Mouse (Mus musculus): ENCODE data around the gene Rpgrip1l.

DNA sequence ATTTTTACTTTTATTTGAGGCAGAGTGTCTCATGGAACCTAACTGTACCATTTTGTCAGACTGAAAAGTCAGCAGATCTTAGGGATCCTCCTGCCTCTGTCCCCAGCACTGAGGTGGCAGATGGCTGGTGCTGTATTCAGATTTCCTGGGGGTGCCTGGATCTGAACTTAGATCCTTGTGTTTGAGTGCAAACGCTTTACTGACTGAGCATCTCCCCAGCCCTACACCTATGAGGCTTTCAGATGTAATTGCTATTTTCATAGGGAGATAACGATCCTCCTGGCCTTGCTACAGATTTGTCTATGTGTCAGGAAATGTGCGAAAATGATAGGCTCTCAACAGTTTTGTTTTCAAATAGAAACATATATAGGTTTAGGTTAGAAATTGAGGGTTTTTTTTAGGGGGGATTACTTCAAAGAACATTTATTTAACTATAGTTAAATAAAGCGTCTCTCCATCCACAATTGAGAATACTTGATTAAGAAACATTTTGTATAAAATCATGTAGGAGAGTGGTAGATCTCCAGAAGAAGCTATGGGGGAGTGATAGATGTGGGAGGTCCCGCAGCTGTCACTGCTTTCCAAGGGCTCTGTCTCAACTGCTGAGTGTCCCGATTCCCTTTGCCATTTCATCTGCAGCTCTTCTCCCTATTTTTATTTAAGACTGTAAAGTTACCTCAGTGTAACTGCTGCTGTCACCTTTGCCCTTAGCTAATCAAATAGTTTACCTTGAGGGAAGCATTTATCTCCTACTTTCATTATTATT is 25.5 kb upstream of the Rpgrip1l start:
- TF ChIP-seq CTCF (IDR thresholded peaks at IDR 0.05; ENCODE audit: extremely low read depth, insufficient read depth, low read length): no peak
- no peak for TF ChIP-seq POLR2A (IDR thresholded peaks at IDR 0.05; ENCODE audit: extremely low read depth, insufficient read depth, low read length)

Data from cortical plate, adult 2 months (tissue).